Mouse (Mus musculus) CH12.LX (cell line): ENCODE data around the gene Hamp.
"Not testable (repeated sequence)": the region's sequence is repeated elsewhere in the genome, so short reads cannot be mapped to it uniquely, and the experiment has no call there.

Source experiments
- CTCF ChIP-seq, 2 experiments: IDR thresholded peaks in 1 of 2; conservative IDR thresholded peaks in 1 of 2; 2 replicates each; pipeline ENCODE4 v1.5.1; 2011 to 2012; ENCODE audit warnings: low read depth in 2 of 2, low read length in 2 of 2, improper control_type of control experiment in 1 of 2, inconsistent platforms in 1 of 2, mild to moderate bottlenecking in 1 of 2, moderate library complexity in 1 of 2
- JUN ChIP-seq: IDR thresholded peaks from 2 replicates; pipeline ENCODE4 v1.6.1; 2011; ENCODE audit warnings: low read depth, mild to moderate bottlenecking, low read length, improper control_type of control experiment, moderate library complexity; ENCODE audit not compliant: insufficient read depth
- NRF1 ChIP-seq: IDR thresholded peaks from 2 replicates; pipeline ENCODE4 v1.6.1; 2014; ENCODE audit warnings: low read depth, mild to moderate bottlenecking, inconsistent platforms, low read length, improper control_type of control experiment, moderate library complexity
- POLR2A ChIP-seq: IDR thresholded peaks from 2 replicates; pipeline ENCODE4 v1.6.1; 2011; ENCODE audit warnings: low read depth, mild to moderate bottlenecking, improper control_type of control experiment, low read length
- RAD21 ChIP-seq: IDR thresholded peaks from 2 replicates; pipeline ENCODE4 v1.6.1; 2011; ENCODE audit warnings: low read depth, mild to moderate bottlenecking, low read length, improper control_type of control experiment, moderate library complexity
- SMC3 ChIP-seq: IDR thresholded peaks from 2 replicates; pipeline ENCODE4 v1.6.1; 2011; ENCODE audit warnings: low read depth, low read length, improper control_type of control experiment
- TBP ChIP-seq: conservative IDR thresholded peaks from 2 replicates; pipeline ENCODE4 v1.6.1; 2011; ENCODE audit warnings: low read depth, low read length, improper control_type of control experiment
- USF1 ChIP-seq: IDR thresholded peaks from 2 replicates; pipeline ENCODE4 v1.6.1; 2014; ENCODE audit warnings: low read depth, mild to moderate bottlenecking, inconsistent platforms, low read length, improper control_type of control experiment
- ZC3H11A ChIP-seq: IDR thresholded peaks from 2 replicates; pipeline ENCODE4 v1.6.1; 2012; ENCODE audit warnings: low read depth, mild to moderate bottlenecking, inconsistent platforms, low read length, improper control_type of control experiment
- ZKSCAN1 ChIP-seq: IDR thresholded peaks from 2 replicates; pipeline ENCODE4 v1.6.1; 2012; ENCODE audit warnings: low read depth, inconsistent platforms, low read length, improper control_type of control experiment, borderline replicate concordance

GRCm38 (mm10) chr7:30942365-30942764 lies 1.5 kb downstream of the Hamp start:
- TF ChIP-seq CTCF (conservative IDR thresholded peaks at IDR 0.05 in 1 of 2, IDR thresholded peaks at IDR 0.05 in 1 of 2; ENCODE audit: low read depth in 2 of 2, low read length in 2 of 2); ZKSCAN1; TBP; NRF1; POLR2A; SMC3; JUN; USF1; ZC3H11A; RAD21: not testable (repeated sequence)
